Mouse (Mus musculus) spleen, adult 18-20 months (tissue): ENCODE results near the gene Lrriq1.

Experiments
- DNase-seq, 2 experiments: peaks; one replicate each; pipeline ENCODE4 v3.0.0; 2022; ENCODE audit warnings: mixed read lengths in 2 of 2

Lrriq1 gene

GRCm38 (mm10) chr10:103028253-103029131 is 207.6 kb downstream of the Lrriq1 start:
- no peak for DNase-seq

GRCm38 (mm10) chr10:103027931-103028252 is 208.2 kb downstream of the Lrriq1 start:
- DNase-seq = no peak

DNA sequence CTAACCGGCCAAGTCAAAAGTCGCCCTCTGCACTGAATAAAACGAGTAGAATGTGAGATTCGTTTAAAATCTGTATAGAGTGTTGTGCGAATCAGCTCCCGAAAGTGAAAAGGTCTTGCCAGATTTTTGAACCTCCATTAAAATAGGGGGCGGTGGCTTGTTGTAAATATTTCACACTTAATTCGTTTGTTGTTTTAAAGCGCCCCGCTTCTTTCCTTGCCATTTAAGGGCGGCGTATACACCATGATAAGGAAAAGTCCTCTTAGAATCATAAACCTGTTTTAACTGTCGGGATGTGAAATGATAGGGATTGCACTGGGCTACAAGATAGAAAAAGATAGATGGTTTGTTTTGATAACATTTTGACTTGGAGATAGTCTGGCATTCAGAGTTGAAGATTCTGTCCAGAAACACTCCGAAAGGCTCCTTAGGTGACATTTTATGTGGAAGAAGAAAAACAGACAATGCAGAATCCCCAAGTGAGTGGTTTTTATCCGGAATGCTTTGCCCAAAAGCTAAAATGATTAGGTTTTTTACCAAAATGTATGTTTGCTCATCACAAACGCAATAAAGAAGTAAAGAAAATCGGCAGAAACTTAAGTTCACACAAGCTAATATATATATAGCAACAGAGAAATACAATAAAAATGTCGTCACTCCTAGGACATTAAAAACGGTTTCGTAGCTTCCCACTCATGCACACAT is 208.7 kb downstream of the Lrriq1 start:
- DNase-seq = no peak

GRCm38 (mm10) chr10:103026636-103027225 is 209.4 kb downstream of the Lrriq1 start:
- DNase-seq = no peak

DNA sequence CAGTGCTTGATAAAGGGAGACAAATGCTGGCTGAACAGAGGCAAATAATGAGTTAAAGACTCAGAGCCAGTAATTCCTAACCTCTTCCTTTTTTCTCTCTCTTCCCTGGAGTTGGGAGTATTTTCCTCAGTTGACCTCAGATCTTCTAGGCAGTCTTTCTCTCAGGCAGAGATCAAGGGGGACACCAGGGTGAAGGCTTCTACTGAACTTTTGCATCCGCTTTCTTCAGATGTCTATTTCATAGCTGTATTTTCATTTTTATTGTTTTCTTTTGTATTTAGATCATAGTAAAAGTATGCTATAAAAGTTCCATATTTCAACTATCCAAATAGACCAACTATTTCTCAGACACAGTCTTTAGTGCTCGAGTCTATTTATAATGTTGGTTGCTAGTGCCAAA is 233.6 kb downstream of the Lrriq1 start:
- no peak for DNase-seq

DNA sequence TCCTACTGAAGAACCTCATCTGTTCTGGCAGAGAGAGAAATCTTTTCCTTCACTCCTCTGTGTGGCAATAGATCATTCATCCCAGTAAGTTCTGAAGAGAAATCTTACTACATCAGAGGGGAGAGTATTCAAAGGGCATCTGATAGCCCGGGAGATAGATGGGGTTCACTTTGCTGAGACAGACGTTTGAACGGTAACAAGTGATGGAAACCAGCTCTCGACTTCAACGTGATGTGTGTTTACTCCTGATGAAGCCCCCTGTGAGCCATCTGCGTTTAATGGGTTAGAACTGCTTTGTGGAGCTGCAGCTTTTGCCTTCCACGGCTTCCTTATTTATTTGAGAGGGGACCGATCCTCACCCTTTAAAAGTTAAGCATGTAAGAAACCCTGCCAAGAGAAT is 235.2 kb downstream of the Lrriq1 start:
- DNase-seq = no peak

GRCm38 (mm10) chr10:102999584-102999983 is 236.5 kb downstream of the Lrriq1 start:
- no peak for DNase-seq
